Mouse (Mus musculus) cerebellum, adult 2 months (tissue): ENCODE measurements at regions not wholly inside any gene's neighbourhood (a gene's known extent, or its start where the extent isn't known, plus 50 kb on each side); places are given as distances from the start of the nearest gene placed in this dataset.
A peak's percentile ranks its signal among the peaks of the same experiment; 100 is the strongest.
"Not testable (repeated sequence)": the region's sequence is repeated elsewhere in the genome, so short reads cannot be mapped to it uniquely, and the experiment has no call there.

Source experiments
- DNase-seq, 2 experiments: peaks; one replicate each; pipeline ENCODE4 v3.0.0; 2021
- H3K27ac ChIP-seq: fragments of 200-500 bp; 2 replicates; pipeline ENCODE4 v1.5.1; 2012; ENCODE audit warnings: low read length, control low read depth, inconsistent platforms; ENCODE audit not compliant: insufficient read depth
- H3K27me3 ChIP-seq: fragments of 200-500 bp; 2 replicates; pipeline ENCODE4 v1.6.1; 2012; ENCODE audit warnings: inconsistent platforms, mild to moderate bottlenecking, low read length, moderate library complexity; ENCODE audit not compliant: control insufficient read depth, insufficient read depth
- H3K4me1 ChIP-seq: fragments of 200-500 bp; 2 replicates; pipeline ENCODE4 v1.6.1; 2011; ENCODE audit warnings: low read length; ENCODE audit not compliant: control insufficient read depth, insufficient read depth
- H3K4me3 ChIP-seq: fragments of 200-500 bp; replicated peaks from 2 replicates; pipeline ENCODE3; 2011; ENCODE audit warnings: mild to moderate bottlenecking, low read depth, low read length, control low read depth; ENCODE audit not compliant: insufficient read depth
- CTCF ChIP-seq: fragments of 200-500 bp; IDR thresholded peaks from 2 replicates; pipeline ENCODE4 v1.5.1; 2011; ENCODE audit warnings: low read depth, mild to moderate bottlenecking, control low read depth, low read length, moderate library complexity, borderline replicate concordance; ENCODE audit not compliant: insufficient read depth
- POLR2A ChIP-seq: fragments of 200-500 bp; IDR thresholded peaks from 2 replicates; pipeline ENCODE4 v1.6.1; 2011; ENCODE audit warnings: low read length, control low read depth, borderline replicate concordance; ENCODE audit not compliant: insufficient read depth
- WGBS: fragments of 180-500 bp; shearing (Covaris S2); methylation state at CpG from one replicate; pipeline ENCODE4 v1.1.7; 2018; 5-methylcytosine and 5-hydroxymethylcytosine counted together

DNA sequence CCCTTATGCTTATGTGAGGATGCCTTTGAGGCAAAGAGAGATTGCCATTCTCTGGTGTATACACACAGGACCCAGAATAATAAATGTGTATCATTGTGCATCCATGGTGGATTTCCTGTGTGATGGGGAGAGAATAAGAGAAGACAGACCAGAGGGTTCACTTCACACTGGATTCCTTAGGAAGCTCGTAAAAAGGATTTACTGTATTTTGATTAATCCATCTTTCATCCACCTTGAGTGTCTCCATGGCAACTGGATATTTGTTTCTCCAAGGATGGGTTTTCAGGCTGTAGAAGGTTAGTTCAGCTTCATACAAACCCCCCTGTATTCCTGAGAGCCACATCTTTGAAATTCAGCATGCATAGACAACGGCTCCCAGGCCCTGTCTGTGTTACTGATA is 113.7 kb downstream of the Akr1d1 start:
- Histone ChIP-seq H3K4me1 (no peaks in the 10 kb centered on the region), H3K27ac (no peak overlapping the region), H3K4me3 (no peak overlapping the region), H3K27me3 (no peaks in the 10 kb centered on the region)
- no peak for TF ChIP-seq POLR2A
- WGBS: 94% methylated on average over 2 of the region's 2 CpGs
- DNase-seq: no peak

DNA sequence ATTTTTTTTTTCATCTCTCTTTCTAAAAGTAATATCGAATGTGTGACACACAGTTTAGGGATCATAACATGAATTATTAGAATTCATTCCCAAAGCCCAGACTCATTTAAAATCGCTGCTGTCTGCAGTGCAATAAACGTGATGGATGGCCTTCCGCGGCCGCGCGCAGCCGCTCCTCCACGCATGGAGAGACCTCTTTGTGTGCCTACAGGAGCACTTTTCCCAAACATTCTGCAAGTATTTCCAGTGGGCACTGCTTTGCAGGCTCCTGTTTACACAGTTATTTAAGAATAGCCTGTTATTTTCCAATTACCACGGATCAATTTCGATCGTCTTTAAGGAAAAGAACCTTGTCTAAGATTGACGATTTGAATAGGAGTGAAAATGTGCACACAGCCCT is 115.6 kb downstream of the Akr1d1 start:
- no peak for DNase-seq
- Histone ChIP-seq H3K27me3 (no peaks in the 10 kb centered on the region), H3K4me1 (no peaks in the 10 kb centered on the region), H3K4me3 (no peak overlapping the region), H3K27ac (no peak overlapping the region)
- WGBS: 82% methylated on average over 14 of the region's 14 CpGs
- TF ChIP-seq CTCF: no peak
- no peak for TF ChIP-seq POLR2A

DNA sequence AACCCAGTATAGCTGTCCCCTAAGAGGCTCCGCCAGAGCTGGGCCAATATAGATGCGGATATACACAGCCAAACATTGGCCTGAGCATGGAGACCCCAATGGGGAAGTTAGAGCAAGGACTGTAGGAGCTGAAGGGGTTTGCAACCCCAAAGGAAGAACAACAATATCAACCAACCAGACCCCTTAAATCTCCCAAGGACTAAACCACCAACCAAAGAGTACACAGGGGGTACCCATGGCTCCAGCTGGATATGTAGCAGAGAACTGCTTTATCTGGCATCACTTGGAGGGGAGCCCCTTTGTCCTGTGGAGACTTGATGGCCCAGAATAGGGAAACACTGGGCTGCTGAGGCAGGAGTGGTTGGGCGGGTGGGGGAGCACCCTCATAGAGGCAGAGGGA is 127.3 kb downstream of the Akr1d1 start:
- DNase-seq, H3K4me1 ChIP-seq, H3K27me3 ChIP-seq, H3K4me3 ChIP-seq, H3K27ac ChIP-seq: not testable (repeated sequence)
- 95% methylated on average over 3 of the region's 3 CpGs for WGBS

DNA sequence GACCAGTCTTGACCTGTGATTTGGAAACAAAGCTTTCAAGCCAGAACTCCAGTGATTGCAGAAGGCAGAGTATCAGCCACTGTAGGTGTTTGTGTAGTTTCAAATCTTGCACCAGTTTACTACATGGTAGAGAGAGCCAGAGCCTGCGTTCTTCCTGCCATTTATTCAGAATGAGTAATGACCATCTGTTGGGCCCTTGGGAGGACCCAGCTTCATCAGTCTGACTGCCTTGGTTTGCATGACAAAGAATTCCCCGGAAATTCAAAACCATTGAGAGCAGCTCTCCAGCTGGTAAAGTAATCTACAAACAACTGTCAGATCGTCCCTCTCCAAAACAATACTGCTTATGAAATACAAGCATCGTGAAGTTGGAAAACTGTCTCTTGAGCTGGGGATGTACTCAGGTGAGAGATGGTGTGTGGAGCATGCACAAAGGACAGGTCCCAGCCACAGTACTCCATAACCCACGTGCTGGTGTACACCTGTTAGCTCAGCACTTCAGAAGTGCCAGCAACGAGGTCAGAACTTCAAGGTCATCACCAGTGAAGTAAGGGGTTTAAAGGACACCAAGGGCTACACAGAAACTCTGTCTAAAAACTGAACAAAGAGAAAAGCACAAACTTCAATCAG is 128.2 kb downstream of the Akr1d1 start:
- Histone ChIP-seq H3K27me3 (no peaks in the 10 kb centered on the region), H3K4me3 (no peak overlapping the region), H3K4me1 (no peaks in the 10 kb centered on the region), H3K27ac (no peak overlapping the region)
- DNase-seq: no peak
- WGBS: 7% methylated on average over 6 of the region's 6 CpGs
- TF ChIP-seq CTCF (no peak), POLR2A (no peak)

DNA sequence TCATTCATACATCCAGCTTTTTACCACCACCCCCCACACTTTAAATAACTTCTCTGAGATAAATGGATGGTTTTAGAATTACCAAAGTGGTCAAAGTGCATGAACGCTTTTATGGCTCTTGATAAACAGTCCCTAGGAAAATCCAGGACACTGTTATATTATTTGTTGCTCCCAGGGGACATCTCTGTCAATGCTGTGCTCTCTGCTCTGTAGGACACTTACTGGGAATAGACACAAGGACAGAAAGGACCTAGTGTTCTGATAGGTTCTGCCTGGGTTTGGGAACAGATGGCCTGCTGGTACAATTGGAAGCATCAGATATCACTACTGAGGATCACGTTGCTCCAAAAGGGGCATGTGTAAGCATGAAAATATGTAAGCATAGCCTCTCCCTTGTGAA is 132.8 kb downstream of the Akr1d1 start:
- DNase-seq: peak in 1 of 2 experiments; percentile 7
- WGBS: 38% methylated on average over 2 of the region's 2 CpGs
- TF ChIP-seq CTCF (no peak), POLR2A (no peak)
- H3K27me3 ChIP-seq: no peaks in the 10 kb centered on the region
- H3K4me1 ChIP-seq: no peaks in the 10 kb centered on the region
- no peak overlapping the region for H3K27ac ChIP-seq
- no peak overlapping the region for H3K4me3 ChIP-seq

- WGBS: 86% methylated on average over 5 of the region's 5 CpGs
- no peak overlapping the region for H3K27ac ChIP-seq
- no peak for DNase-seq
- H3K4me3 ChIP-seq: no peak overlapping the region
- no peaks in the 10 kb centered on the region for H3K4me1 ChIP-seq
- TF ChIP-seq CTCF: no peak
- TF ChIP-seq POLR2A: no peak
- no peaks in the 10 kb centered on the region for H3K27me3 ChIP-seq
Measured at GRCm38 (mm10) chr6:37665576-37665975, 135.6 kb downstream of the Akr1d1 start.

DNA sequence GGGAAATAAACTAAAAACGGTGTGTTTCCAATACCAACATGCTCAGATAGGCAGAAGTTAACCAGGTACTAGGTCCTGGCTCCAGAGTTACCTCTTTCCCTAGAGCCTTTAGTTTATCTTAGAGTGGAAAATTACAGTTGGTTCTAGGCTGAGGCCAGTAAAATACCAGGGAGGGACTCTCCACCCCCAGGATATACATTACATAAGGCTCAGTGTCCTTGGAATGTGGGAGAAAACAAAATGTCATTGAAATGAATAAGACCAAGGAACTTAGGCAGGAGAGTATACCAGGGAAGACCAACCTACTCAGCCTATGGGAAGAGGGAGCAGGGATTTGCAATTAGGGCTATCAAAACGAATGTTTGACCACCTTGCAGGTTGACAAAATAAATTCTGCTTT is 139.4 kb downstream of the Akr1d1 start:
- Histone ChIP-seq H3K4me3 (no peak overlapping the region), H3K27me3 (no peaks in the 10 kb centered on the region), H3K4me1 (no peaks in the 10 kb centered on the region), H3K27ac (no peak overlapping the region)
- no peak for DNase-seq
- no peak for TF ChIP-seq POLR2A
- no peak for TF ChIP-seq CTCF
- 53% methylated on average over 2 of the region's 2 CpGs for WGBS

DNA sequence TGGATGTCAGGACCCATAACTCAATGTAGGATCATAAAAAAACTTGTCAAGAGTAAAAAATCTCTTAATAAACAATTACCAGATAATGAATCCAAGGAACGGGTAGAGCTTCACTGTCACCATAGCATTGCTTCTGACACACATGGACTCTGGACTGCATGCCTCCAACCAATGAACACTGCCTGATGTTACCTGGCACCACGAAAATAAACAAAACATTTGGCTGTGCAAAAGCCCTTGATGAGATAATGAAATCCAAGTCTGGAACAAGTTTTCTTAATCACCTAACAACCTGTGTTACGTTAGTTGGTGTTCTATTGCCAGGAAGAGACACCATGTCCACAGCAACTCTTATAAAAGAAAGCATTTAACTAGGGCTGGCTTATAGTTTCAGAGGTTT is 140.7 kb downstream of the Akr1d1 start:
- Histone ChIP-seq H3K27ac (no peak overlapping the region), H3K4me3 (no peak overlapping the region), H3K4me1 (no peaks in the 10 kb centered on the region), H3K27me3 (no peaks in the 10 kb centered on the region)
- 84% methylated on average over 3 of the region's 3 CpGs for WGBS
- DNase-seq: no peak
- TF ChIP-seq CTCF (no peak), POLR2A (no peak)
